Mouse (Mus musculus) thymus, adult 2 months (tissue): Measurements from ENCODE around the gene Egflam.

Experiments
- CTCF ChIP-seq: fragments of 200-500 bp; IDR thresholded peaks from 2 replicates; pipeline ENCODE4 v1.5.1; 2012; ENCODE audit warnings: mild to moderate bottlenecking, control low read depth, low read length, moderate library complexity, borderline replicate concordance; ENCODE audit not compliant: control insufficient read depth, poor library complexity, insufficient read depth; ENCODE audit errors: extremely low read depth
- POLR2A ChIP-seq: fragments of 200-500 bp; IDR thresholded peaks from 2 replicates; pipeline ENCODE4 v1.6.1; 2012; ENCODE audit warnings: mild to moderate bottlenecking, low read length, control low read depth, moderate library complexity; ENCODE audit not compliant: control insufficient read depth, poor library complexity, insufficient read depth; ENCODE audit errors: extremely low read depth

DNA sequence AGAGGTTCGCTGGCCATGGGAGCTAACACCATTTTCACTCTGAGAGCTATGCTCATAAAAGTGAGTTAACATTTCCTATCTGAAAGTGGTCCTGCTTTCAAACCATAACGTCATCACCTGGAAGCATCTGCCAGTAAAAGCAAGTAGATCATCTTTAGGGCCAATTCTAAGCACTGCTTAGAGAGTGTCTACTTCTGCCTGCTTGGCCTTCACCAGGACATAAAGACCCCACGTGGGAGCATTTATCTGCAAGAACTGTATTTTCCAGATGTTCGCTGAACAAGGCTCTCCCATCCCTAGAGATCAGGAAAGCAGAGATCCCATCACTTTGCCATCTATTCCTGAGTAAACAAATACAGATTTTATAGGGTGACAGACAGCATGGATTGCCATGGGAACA lies 108.2 kb downstream of the Egflam start:
- no peak for TF ChIP-seq CTCF
- no peak for TF ChIP-seq POLR2A
